Mouse (Mus musculus) heart, adult 2 months (tissue): ENCODE measurements around the gene Fndc11. TPM values are rescaled to one million over a fixed set of nuclear protein-coding genes. Genes with fewer than 3 reads are reported as not detected.

Experiments
- DNase-seq, 2 experiments: peaks; one replicate each; pipeline ENCODE4 v3.0.0; 2021
- H3K27ac ChIP-seq: fragments of 200-600 bp; 2 replicates; pipeline ENCODE4 v1.8.1; 2022
- H3K27me3 ChIP-seq: fragments of 200-500 bp; 2 replicates; pipeline ENCODE4 v1.6.1; 2012; ENCODE audit warnings: mild to moderate bottlenecking, low read length, inconsistent platforms, mixed read lengths; ENCODE audit not compliant: control insufficient read depth, insufficient read depth
- H3K36me3 ChIP-seq: fragments of 200-500 bp; 2 replicates; pipeline ENCODE4 v1.6.1; 2012; ENCODE audit warnings: low read length, inconsistent platforms; ENCODE audit not compliant: control insufficient read depth, insufficient read depth
- H3K4me1 ChIP-seq: fragments of 200-500 bp; 2 replicates; pipeline ENCODE4 v1.6.1; 2011; ENCODE audit warnings: low read length; ENCODE audit not compliant: control insufficient read depth, insufficient read depth
- H3K4me3 ChIP-seq: fragments of 200-600 bp; 2 replicates; pipeline ENCODE4 v1.8.1; 2022
- H3K79me2 ChIP-seq: fragments of 200-500 bp; replicated peaks from 2 replicates; pipeline ENCODE4 v1.6.1; 2012; ENCODE audit warnings: mild to moderate bottlenecking, inconsistent platforms, low read length, moderate library complexity, mixed read lengths; ENCODE audit not compliant: control insufficient read depth, insufficient read depth
- H3K9ac ChIP-seq: fragments of 200-500 bp; 2 replicates; pipeline ENCODE4 v1.6.1; 2012; ENCODE audit warnings: low read depth, mild to moderate bottlenecking, control low read depth, inconsistent platforms, low read length, mixed read lengths
- CTCF ChIP-seq: fragments of 200-600 bp; IDR thresholded peaks from 2 replicates; pipeline ENCODE4 v1.8.1; 2022; ENCODE audit warnings: antibody characterized with exemption, mild to moderate bottlenecking, moderate library complexity
- EP300 ChIP-seq: fragments of 200-500 bp; IDR thresholded peaks from 2 replicates; pipeline ENCODE4 v1.6.1; 2011; ENCODE audit warnings: low read depth, low read length, control low read depth; ENCODE audit not compliant: insufficient read depth
- POLR2A ChIP-seq: fragments of 200-500 bp; IDR thresholded peaks from 2 replicates; pipeline ENCODE4 v1.6.1; 2011; ENCODE audit warnings: mild to moderate bottlenecking, low read depth, low read length, control low read depth; ENCODE audit not compliant: insufficient read depth
- WGBS: fragments of 180-500 bp; shearing (Covaris S2); methylation state at CpG from one replicate; pipeline ENCODE4 v1.1.7; 2018; 5-methylcytosine and 5-hydroxymethylcytosine counted together
- intact Hi-C: fragments of 180-260 bp; cut with DNase I; formaldehyde crosslinking; loops from one replicate; pipeline ENCODE4 v1.15.1; 2025
- polyA plus RNA-seq: library from polyadenylated mRNA; depleted of rRNA; stranded (reverse); fragments of >200 nt; gene quantifications from 2 replicates; pipeline ENCODE4 v1.2.3, GENCODE M21; 2012
- total RNA-seq, 2 experiments: library from RNA; stranded (reverse); gene quantifications; 2 replicates each; pipeline ENCODE4 v1.2.3; 2021

Fndc11 gene
- total and polyA plus RNA-seq, 3 experiments, result 0.43 TPM; not detected in 2

GRCm38 (mm10) chr2:181227122-181227521, 7.3 kb downstream of the Fndc11 start:
- Histone ChIP-seq H3K27me3 (no peaks in the 10 kb centered on the region), H3K79me2 (no peaks in the 10 kb centered on the region), H3K36me3 (peaks cover 5% of the 10 kb centered on the region; the same call in 1 of the 2 replicates), H3K9ac (no peak overlapping the region), H3K27ac (no peak overlapping the region), H3K4me3 (no peak overlapping the region), H3K4me1 (peaks cover 3% of the 10 kb centered on the region; the same call in 1 of the 2 replicates)
- 67% methylated on average over 3 of the region's 3 CpGs for WGBS
- DNase-seq, result no peak
- TF ChIP-seq CTCF (no peak), POLR2A (no peak), EP300 (no peak)
- intact Hi-C loops, result no loop called here

GRCm38 (mm10) chr2:181228335-181228734, 8.5 kb downstream of the Fndc11 start:
- TF ChIP-seq EP300 (0 out of 2 replicates have a peak, but pooled peaks have one; percentile 31), CTCF (no peak)
- no peak overlapping the region for H3K4me3 ChIP-seq
- H3K27me3 ChIP-seq, result no peaks in the 10 kb centered on the region
- H3K79me2 ChIP-seq, result no peaks in the 10 kb centered on the region
- 39% methylated on average over 1 of the region's 1 CpGs for WGBS
- intact Hi-C loops, result no loop called here
- peaks cover 5% of the 10 kb centered on the region; the same call in 1 of the 2 replicates for H3K36me3 ChIP-seq
- H3K27ac ChIP-seq, result peak overlapping the region; percentile 68
- no peak for DNase-seq
- H3K9ac ChIP-seq, result no peak overlapping the region
- peaks cover 3% of the 10 kb centered on the region; the same call in 1 of the 2 replicates for H3K4me1 ChIP-seq

- Histone ChIP-seq H3K27me3 (no peaks in the 10 kb centered on the region), H3K79me2 (no peaks in the 10 kb centered on the region), H3K36me3 (peaks cover 5% of the 10 kb centered on the region; the same call in 1 of the 2 replicates), H3K4me3 (no peak overlapping the region), H3K27ac (no peak overlapping the region), H3K9ac (no peak overlapping the region), H3K4me1 (peaks cover 3% of the 10 kb centered on the region; the same call in 1 of the 2 replicates)
- no peak for DNase-seq
- intact Hi-C loops, result no loop called here
- 76% methylated on average over 20 of the region's 20 CpGs for WGBS
- no peak for TF ChIP-seq POLR2A
These were observed 11.4 kb downstream of the Fndc11 start for GRCm38 (mm10) chr2:181231171-181231570.

- Histone ChIP-seq H3K4me3 (no peak overlapping the region), H3K79me2 (no peaks in the 10 kb centered on the region), H3K9ac (no peak overlapping the region), H3K27ac (no peak overlapping the region), H3K4me1 (peaks cover 3% of the 10 kb centered on the region; the same call in 1 of the 2 replicates), H3K27me3 (no peaks in the 10 kb centered on the region), H3K36me3 (no peaks in the 10 kb centered on the region)
- intact Hi-C loops, result no loop called here
- TF ChIP-seq CTCF, result no peak
- TF ChIP-seq POLR2A, result no peak
- TF ChIP-seq EP300, result no peak
- peak in 1 of 2 experiments; percentile 15 for DNase-seq
- WGBS, result 88% methylated on average over 15 of the region's 15 CpGs
These were observed 13.6 kb downstream of the Fndc11 start for GRCm38 (mm10) chr2:181233443-181233842.

GRCm38 (mm10) chr2:181234680-181235079, 14.9 kb downstream of the Fndc11 start:
- Histone ChIP-seq H3K4me3 (no peak overlapping the region), H3K36me3 (no peaks in the 10 kb centered on the region), H3K4me1 (peaks cover 5% of the 10 kb centered on the region), H3K79me2 (no peaks in the 10 kb centered on the region), H3K9ac (no peak overlapping the region), H3K27ac (no peak overlapping the region), H3K27me3 (no peaks in the 10 kb centered on the region)
- 82% methylated on average over 11 of the region's 11 CpGs for WGBS
- intact Hi-C loops, result no loop called here
- TF ChIP-seq EP300 (no peak), POLR2A (no peak), CTCF (no peak)
- no peak for DNase-seq

- Histone ChIP-seq H3K27me3 (no peaks in the 10 kb centered on the region), H3K27ac (no peak overlapping the region), H3K4me1 (peaks cover 10% of the 10 kb centered on the region), H3K4me3 (no peak overlapping the region), H3K9ac (no peak overlapping the region), H3K36me3 (no peaks in the 10 kb centered on the region), H3K79me2 (no peaks in the 10 kb centered on the region)
- intact Hi-C loops, result no loop called here
- no peak for DNase-seq
- WGBS, result 81% methylated on average over 23 of the region's 23 CpGs
- TF ChIP-seq CTCF (peak; percentile 48), EP300 (no peak), POLR2A (no peak)
These were observed 16.1 kb downstream of the Fndc11 start for GRCm38 (mm10) chr2:181235681-181236566.
